Mouse (Mus musculus) heart, embryonic 13.5 days (tissue): ENCODE measurements around the gene Cntnap4. TPM values are rescaled to one million over a fixed set of nuclear protein-coding genes. Genes with fewer than 3 reads are reported as not detected.

Source experiments
- ATAC-seq: fragments of 200-750 bp; cut with Nextera tagmentation; 2 replicates; pipeline ENCODE4 v1.8.0; 2017; ENCODE audit warnings: moderate TSS enrichment; ENCODE audit not compliant: insufficient number of reproducible peaks, low FRiP score, low TSS enrichment; ENCODE audit errors: extremely low read depth
- H3K27ac ChIP-seq: fragments of 300-500 bp; sonication (generic); replicated peaks from 2 replicates; pipeline ENCODE4 v1.5.1; 2015; ENCODE audit warnings: moderate library complexity, mild to moderate bottlenecking, inconsistent platforms
- H3K27me3 ChIP-seq: fragments of 300-500 bp; sonication (generic); replicated peaks from 2 replicates; pipeline ENCODE4 v1.6.1; 2015; ENCODE audit warnings: mild to moderate bottlenecking, inconsistent platforms
- H3K36me3 ChIP-seq: fragments of 300-500 bp; sonication (generic); 2 replicates; pipeline ENCODE4 v1.6.1; 2015; ENCODE audit warnings: mild to moderate bottlenecking, inconsistent platforms
- H3K4me1 ChIP-seq: fragments of 300-500 bp; sonication (generic); 2 replicates; pipeline ENCODE4 v1.6.1; 2015; ENCODE audit warnings: inconsistent platforms
- H3K4me2 ChIP-seq: fragments of 300-500 bp; sonication (generic); 2 replicates; pipeline ENCODE4 v1.6.1; 2015; ENCODE audit warnings: inconsistent platforms, mild to moderate bottlenecking, moderate library complexity
- H3K4me3 ChIP-seq: fragments of 300-500 bp; sonication (generic); 2 replicates; pipeline ENCODE4 v1.5.1; 2015; ENCODE audit warnings: moderate library complexity, mild to moderate bottlenecking, inconsistent platforms
- H3K9ac ChIP-seq: fragments of 300-500 bp; sonication (generic); 2 replicates; pipeline ENCODE4 v1.6.1; 2015; ENCODE audit warnings: inconsistent platforms, mild to moderate bottlenecking, moderate library complexity
- H3K9me3 ChIP-seq: fragments of 300-500 bp; sonication (generic); 2 replicates; pipeline ENCODE4 v1.6.1; 2016; ENCODE audit warnings: inconsistent platforms
- WGBS: fragments of 180-500 bp; shearing (Covaris S2); methylation state at CpG from one replicate; pipeline ENCODE4 v1.1.7; 2015; ENCODE audit warnings: mixed read lengths; 5-methylcytosine and 5-hydroxymethylcytosine counted together
- polyA plus RNA-seq: library from polyadenylated mRNA; unstranded; fragments of >200 nt; fragmentation: Nextera tagmentation; extraction: Ambion mirVana; gene quantifications from 2 replicates; pipeline ENCODE4 v1.2.1, GENCODE M21; 2015

Cntnap4 gene
- 0.10 TPM in 1 of 2 replicates, not detected in the other for polyA plus RNA-seq

- Histone ChIP-seq H3K4me2 (peak within 1 kb of the TSS; percentile 57), H3K9ac (no peak within 1 kb of the TSS), H3K4me1 (peaks cover 3% of the 10 kb centered on the region; the same call in 1 of the 2 replicates), H3K27ac (no peak within 1 kb of the TSS), H3K27me3 (peaks cover 32% of the 10 kb centered on the region), H3K36me3 (no peaks in the 10 kb centered on the region), H3K9me3 (no peaks in the 10 kb centered on the region), H3K4me3 (peak within 1 kb of the TSS; percentile 21)
- ATAC-seq = no peak
- WGBS = 4% methylated on average over 18 of the region's 18 CpGs
Measured at GRCm38 (mm10) chr8:112569471-112570141, at the start of gene Cntnap4. Gene Cntnap4, plus strand, starts transcription at chr8:112570043.

DNA sequence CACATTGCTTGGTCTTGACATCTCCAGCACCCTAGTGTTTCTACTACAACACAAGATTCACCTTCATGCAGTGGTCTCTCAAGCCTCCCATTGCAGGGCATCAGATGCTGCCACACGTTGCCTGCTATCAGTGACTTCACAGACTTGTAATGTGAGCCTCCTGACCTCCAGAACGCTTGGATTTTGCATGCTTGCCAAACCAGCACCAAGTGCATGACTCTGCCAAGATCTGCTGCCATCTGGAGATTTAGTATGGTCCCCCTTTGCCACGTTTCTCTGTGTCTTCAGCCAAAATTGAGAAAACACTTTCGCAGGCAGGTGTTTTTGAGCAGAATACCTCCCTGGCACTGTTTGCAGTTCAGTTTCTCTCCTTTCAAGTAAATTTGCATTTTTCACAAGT, 12.5 kb upstream of the Cntnap4 start:
- Histone ChIP-seq H3K9me3 (no peaks in the 10 kb centered on the region), H3K4me1 (no peaks in the 10 kb centered on the region), H3K27ac (no peak overlapping the region), H3K4me2 (no peak overlapping the region), H3K4me3 (no peak overlapping the region), H3K9ac (no peak overlapping the region), H3K27me3 (no peaks in the 10 kb centered on the region), H3K36me3 (no peaks in the 10 kb centered on the region)
- 46% methylated on average over 4 of the region's 4 CpGs for WGBS
- no peak for ATAC-seq

DNA sequence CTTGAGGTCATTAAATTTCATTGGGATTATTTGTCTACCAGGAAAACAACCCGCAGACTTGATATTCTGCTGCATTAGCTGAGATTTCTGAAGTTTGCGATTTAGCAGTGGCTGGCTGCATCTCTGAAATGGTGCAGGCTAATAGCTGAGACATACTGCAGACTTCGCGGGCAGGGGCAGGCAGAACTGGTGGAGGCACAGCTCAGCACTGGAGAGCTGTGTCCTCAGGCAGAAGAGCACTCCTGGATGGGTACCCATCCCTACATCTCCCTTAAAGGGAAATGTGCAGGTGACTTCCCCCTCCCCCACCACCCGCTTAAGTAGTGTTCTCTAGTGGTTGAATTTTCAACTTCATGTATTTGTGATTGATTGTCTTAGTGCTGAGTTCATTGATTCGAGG, 698 bp downstream of the Cntnap4 start:
- H3K27ac ChIP-seq = no peak overlapping the region
- no peaks in the 10 kb centered on the region for H3K9me3 ChIP-seq
- no peaks in the 10 kb centered on the region for H3K36me3 ChIP-seq
- H3K4me2 ChIP-seq = no peak overlapping the region
- peaks cover 32% of the 10 kb centered on the region for H3K27me3 ChIP-seq
- 13% methylated on average over 6 of the region's 6 CpGs for WGBS
- H3K4me1 ChIP-seq = peaks cover 3% of the 10 kb centered on the region; the same call in 1 of the 2 replicates
- H3K9ac ChIP-seq = no peak overlapping the region
- ATAC-seq = no peak
- no peak overlapping the region for H3K4me3 ChIP-seq

- no peak overlapping the region for H3K27ac ChIP-seq
- H3K4me2 ChIP-seq = no peak overlapping the region
- WGBS = 18% methylated on average over 9 of the region's 9 CpGs
- H3K4me1 ChIP-seq = peaks cover 3% of the 10 kb centered on the region; the same call in 1 of the 2 replicates
- H3K9ac ChIP-seq = no peak overlapping the region
- H3K4me3 ChIP-seq = no peak overlapping the region
- H3K36me3 ChIP-seq = no peaks in the 10 kb centered on the region
- peaks cover 32% of the 10 kb centered on the region for H3K27me3 ChIP-seq
- no peaks in the 10 kb centered on the region for H3K9me3 ChIP-seq
- ATAC-seq = no peak
Measured at GRCm38 (mm10) chr8:112571337-112571904, 1.6 kb downstream of the Cntnap4 start.

DNA sequence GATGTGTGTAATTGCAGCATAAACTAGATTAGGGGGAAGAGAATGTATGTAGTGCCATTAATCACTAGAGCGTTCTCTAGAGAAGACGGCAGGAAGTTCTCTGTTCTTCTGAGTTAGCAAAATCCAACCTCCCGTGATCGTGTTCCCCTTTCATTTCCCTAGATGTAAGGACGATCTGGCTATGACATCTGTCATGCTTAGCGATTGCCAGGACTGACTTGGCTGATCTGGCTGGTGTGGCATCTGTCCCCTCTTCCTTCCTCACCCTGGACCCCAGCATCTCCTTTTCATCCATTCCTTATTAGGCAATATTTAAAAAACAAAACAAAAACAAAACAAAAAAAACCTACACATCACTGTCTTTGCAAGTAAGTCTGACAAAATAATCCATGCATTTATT, 11.6 kb downstream of the Cntnap4 start:
- Histone ChIP-seq H3K9ac (no peak overlapping the region), H3K4me3 (no peak overlapping the region), H3K4me1 (no peaks in the 10 kb centered on the region), H3K9me3 (no peaks in the 10 kb centered on the region), H3K27ac (no peak overlapping the region), H3K27me3 (no peaks in the 10 kb centered on the region), H3K4me2 (no peak overlapping the region), H3K36me3 (no peaks in the 10 kb centered on the region)
- ATAC-seq = no peak
- WGBS = 54% methylated on average over 6 of the region's 6 CpGs

DNA sequence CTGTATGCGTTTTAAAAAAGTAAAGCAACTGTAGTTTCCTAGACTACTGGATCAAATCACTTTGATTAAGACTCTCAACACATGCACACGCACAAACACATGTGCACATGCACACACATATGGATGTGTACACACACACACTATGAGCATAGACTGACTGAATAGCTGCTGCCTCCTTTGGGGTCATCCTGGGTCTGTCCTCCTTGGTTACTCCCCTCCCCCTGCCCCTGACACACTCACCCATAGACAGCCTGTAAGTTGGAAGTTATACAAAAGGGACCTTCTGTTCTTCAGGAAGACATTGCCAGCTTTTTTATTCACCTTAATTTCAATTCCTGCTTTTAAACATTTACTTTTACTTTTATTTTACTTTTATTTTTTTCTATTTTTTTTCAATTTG, 13.6 kb downstream of the Cntnap4 start:
- 80% methylated on average over 2 of the region's 2 CpGs for WGBS
- ATAC-seq = no peak
- H3K4me1 ChIP-seq = no peaks in the 10 kb centered on the region
- no peaks in the 10 kb centered on the region for H3K36me3 ChIP-seq
- no peak overlapping the region for H3K9ac ChIP-seq
- no peak overlapping the region for H3K4me3 ChIP-seq
- no peaks in the 10 kb centered on the region for H3K27me3 ChIP-seq
- H3K4me2 ChIP-seq = no peak overlapping the region
- H3K27ac ChIP-seq = no peak overlapping the region
- no peaks in the 10 kb centered on the region for H3K9me3 ChIP-seq

- ATAC-seq = no peak
- no peak overlapping the region for H3K4me3 ChIP-seq
- no peaks in the 10 kb centered on the region for H3K9me3 ChIP-seq
- H3K4me1 ChIP-seq = no peaks in the 10 kb centered on the region
- H3K4me2 ChIP-seq = no peak overlapping the region
- no peaks in the 10 kb centered on the region for H3K36me3 ChIP-seq
- no peaks in the 10 kb centered on the region for H3K27me3 ChIP-seq
- H3K9ac ChIP-seq = no peak overlapping the region
- WGBS = 55% methylated on average over 8 of the region's 8 CpGs
- H3K27ac ChIP-seq = no peak overlapping the region
Measured at GRCm38 (mm10) chr8:112588357-112589051, 18.7 kb downstream of the Cntnap4 start.

GRCm38 (mm10) chr8:112589052-112589389, 19.2 kb downstream of the Cntnap4 start:
- Histone ChIP-seq H3K9ac (no peak overlapping the region), H3K4me2 (no peak overlapping the region), H3K9me3 (no peaks in the 10 kb centered on the region), H3K4me1 (no peaks in the 10 kb centered on the region), H3K4me3 (no peak overlapping the region), H3K27me3 (no peaks in the 10 kb centered on the region), H3K27ac (no peak overlapping the region), H3K36me3 (no peaks in the 10 kb centered on the region)
- 66% methylated on average over 14 of the region's 14 CpGs for WGBS
- no peak for ATAC-seq

GRCm38 (mm10) chr8:112596023-112596776, 26.4 kb downstream of the Cntnap4 start:
- 76% methylated on average over 15 of the region's 15 CpGs for WGBS
- no peaks in the 10 kb centered on the region for H3K9me3 ChIP-seq
- no peak overlapping the region for H3K9ac ChIP-seq
- H3K4me2 ChIP-seq = no peak overlapping the region
- H3K36me3 ChIP-seq = no peaks in the 10 kb centered on the region
- no peaks in the 10 kb centered on the region for H3K4me1 ChIP-seq
- no peaks in the 10 kb centered on the region for H3K27me3 ChIP-seq
- H3K27ac ChIP-seq = no peak overlapping the region
- H3K4me3 ChIP-seq = no peak overlapping the region
- ATAC-seq = no peak

DNA sequence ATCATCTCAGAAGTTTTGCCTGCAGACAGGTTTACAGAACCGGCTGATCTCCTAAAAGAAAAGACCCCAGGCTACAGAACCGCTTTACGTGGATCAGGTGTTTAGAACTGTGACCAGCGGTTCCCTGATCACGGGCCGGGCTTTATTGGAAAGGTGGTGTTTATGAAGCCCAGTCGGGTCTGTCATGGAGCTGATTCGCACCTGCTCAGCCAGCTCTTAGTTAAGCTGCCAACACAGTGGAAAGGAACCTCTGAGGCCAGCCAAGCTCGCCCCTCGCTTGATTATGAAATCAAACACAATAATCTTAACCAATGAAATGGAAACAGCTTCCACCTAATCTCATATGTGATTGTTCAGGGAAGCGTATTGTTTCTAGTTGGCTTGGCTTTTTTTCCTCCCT, 30.1 kb downstream of the Cntnap4 start:
- ATAC-seq = no peak
- no peak overlapping the region for H3K4me3 ChIP-seq
- no peaks in the 10 kb centered on the region for H3K9me3 ChIP-seq
- WGBS = 74% methylated on average over 11 of the region's 11 CpGs
- H3K4me2 ChIP-seq = no peak overlapping the region
- no peaks in the 10 kb centered on the region for H3K27me3 ChIP-seq
- H3K36me3 ChIP-seq = no peaks in the 10 kb centered on the region
- no peak overlapping the region for H3K9ac ChIP-seq
- H3K4me1 ChIP-seq = no peaks in the 10 kb centered on the region
- H3K27ac ChIP-seq = no peak overlapping the region

DNA sequence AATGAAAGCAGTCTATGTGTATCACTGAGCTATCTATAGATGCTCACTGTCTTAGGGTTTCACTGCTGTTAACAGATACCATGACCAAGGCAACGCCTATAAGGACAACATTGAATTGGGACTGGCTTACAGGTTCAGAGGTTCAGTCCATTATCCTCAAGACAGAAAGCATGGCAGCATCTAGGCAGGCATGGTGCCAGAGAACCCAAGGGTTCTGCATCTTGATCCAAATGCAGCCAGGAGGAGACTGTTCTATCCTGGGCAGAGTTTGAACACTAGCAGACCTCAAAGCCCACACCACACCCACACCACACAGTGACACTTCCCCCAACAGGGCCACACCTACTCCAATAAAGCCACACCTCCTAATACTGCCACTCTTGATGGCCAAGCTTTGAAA, 31.3 kb downstream of the Cntnap4 start:
- no peak for ATAC-seq
- Histone ChIP-seq H3K4me3 (no peak overlapping the region), H3K27me3 (no peaks in the 10 kb centered on the region), H3K36me3 (no peaks in the 10 kb centered on the region), H3K9ac (no peak overlapping the region), H3K9me3 (no peaks in the 10 kb centered on the region), H3K4me1 (no peaks in the 10 kb centered on the region), H3K27ac (no peak overlapping the region), H3K4me2 (no peak overlapping the region)
- 64% methylated on average over 1 of the region's 1 CpGs for WGBS
